Mouse (Mus musculus) intestine, embryonic 16.5 days (tissue): ENCODE results near the gene Gm17728. TPM values are rescaled to one million over a fixed set of nuclear protein-coding genes. Genes with fewer than 3 reads are reported as not detected.

Experiments
- ATAC-seq: fragments of 200-750 bp; cut with Nextera tagmentation; 2 replicates; pipeline ENCODE4 v1.8.0; 2017; ENCODE audit warnings: moderate TSS enrichment, moderate library complexity
- H3K27ac ChIP-seq: fragments of 300-500 bp; sonication (generic); 2 replicates; pipeline ENCODE4 v1.5.1; 2014; ENCODE audit warnings: mild to moderate bottlenecking, low read length
- H3K27me3 ChIP-seq: fragments of 300-500 bp; sonication (generic); replicated peaks from 2 replicates; pipeline ENCODE4 v1.6.1; 2014; ENCODE audit warnings: low read length, control low read depth, mixed read lengths; ENCODE audit not compliant: control insufficient read depth, insufficient read depth
- H3K36me3 ChIP-seq: fragments of 300-500 bp; sonication (generic); 2 replicates; pipeline ENCODE4 v1.6.1; 2014; ENCODE audit warnings: low read length, control low read depth; ENCODE audit not compliant: control insufficient read depth, insufficient read depth
- H3K4me1 ChIP-seq: fragments of 300-500 bp; sonication (generic); 2 replicates; pipeline ENCODE4 v1.6.1; 2014; ENCODE audit warnings: low read length, control low read depth, mixed read lengths; ENCODE audit not compliant: control insufficient read depth, insufficient read depth
- H3K4me2 ChIP-seq: fragments of 300-500 bp; sonication (generic); 2 replicates; pipeline ENCODE4 v1.6.1; 2014; ENCODE audit warnings: low read depth, low read length, control low read depth
- H3K4me3 ChIP-seq: fragments of 300-500 bp; sonication (generic); 2 replicates; pipeline ENCODE4 v1.5.1; 2014; ENCODE audit warnings: mild to moderate bottlenecking, low read length
- H3K9ac ChIP-seq: fragments of 300-500 bp; sonication (generic); 2 replicates; pipeline ENCODE4 v1.6.1; 2014; ENCODE audit warnings: low read depth, low read length
- H3K9me3 ChIP-seq: fragments of 300-500 bp; sonication (generic); 2 replicates; pipeline ENCODE4 v1.6.1; 2016; ENCODE audit warnings: low read length, control low read depth; ENCODE audit not compliant: control insufficient read depth
- WGBS: fragments of 180-500 bp; shearing (Covaris S2); extraction: QIAGEN DNeasy Blood & Tissue Kit; methylation state at CpG from one replicate; pipeline ENCODE4 v1.1.7; 2014; 5-methylcytosine and 5-hydroxymethylcytosine counted together
- polyA plus RNA-seq: library from polyadenylated mRNA; unstranded; fragments of >200 nt; fragmentation: Nextera tagmentation; extraction: Ambion mirVana; gene quantifications from 2 replicates; pipeline ENCODE4 v1.2.1, GENCODE M21; 2015

Gm17728 gene
- polyA plus RNA-seq, 1 experiment from 2014 or later, result not detected

GRCm38 (mm10) chr17:9460904-9461303, 39.0 kb downstream of the Gm17728 start:
- H3K9me3 ChIP-seq, result 0 out of 2 replicates have a peak, but pooled peaks cover 2% of the 10 kb centered on the region
- no peaks in the 10 kb centered on the region for H3K36me3 ChIP-seq
- H3K27me3 ChIP-seq, result no peaks in the 10 kb centered on the region
- no peak overlapping the region for H3K4me3 ChIP-seq
- no peak for ATAC-seq
- H3K4me1 ChIP-seq, result no peaks in the 10 kb centered on the region
- H3K9ac ChIP-seq, result no peak overlapping the region
- no peak overlapping the region for H3K4me2 ChIP-seq
- WGBS, result 82% methylated on average over 2 of the region's 2 CpGs
- H3K27ac ChIP-seq, result no peak overlapping the region

Other genes with a start within 250 kb of the Gm17728 start
- gene Pabpc6, start 247.7 kb downstream of the Gm17728 start, polyA plus RNA-seq, result not detected in 2 replicates